Mouse (Mus musculus): ENCODE data around the gene Psg16.

The Psg16 gene

GRCm38 (mm10) chr7:17073904-17074615 lies at the start of gene Psg16:
TSS of gene Psg16 (plus strand) at chr7:17074040.
- peak; percentile 32 for DNase-seq (ENCODE audit: low spot score)

DNA sequence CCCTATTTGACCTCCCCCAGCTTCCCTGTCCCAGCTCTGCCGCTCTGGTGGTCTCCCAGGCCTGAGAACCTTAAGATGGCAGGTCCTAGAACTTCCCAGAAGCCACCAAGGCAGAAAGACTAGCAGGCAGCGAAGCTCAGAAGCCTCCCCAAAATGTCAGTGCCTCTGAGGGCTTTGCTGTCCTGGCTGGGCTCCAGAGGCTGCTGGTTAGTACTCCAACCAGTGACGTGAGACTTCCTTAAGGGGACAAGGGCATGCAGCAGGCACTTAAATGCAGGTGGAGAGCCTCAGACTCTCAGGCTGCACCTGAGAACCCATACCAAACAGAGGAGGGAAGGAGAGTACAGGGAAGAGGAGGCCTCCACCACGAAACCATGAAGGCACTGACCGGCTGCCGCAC lies 49.7 kb upstream of the Psg16 start:
- DNase-seq (ENCODE audit: low spot score) = no peak

- no peak for DNase-seq (ENCODE audit: low spot score)
Observed at GRCm38 (mm10) chr7:17024814-17025504, 48.9 kb upstream of the Psg16 start.

GRCm38 (mm10) chr7:17025505-17025894 lies 48.3 kb upstream of the Psg16 start:
- DNase-seq (ENCODE audit: low spot score) = no peak

DNA sequence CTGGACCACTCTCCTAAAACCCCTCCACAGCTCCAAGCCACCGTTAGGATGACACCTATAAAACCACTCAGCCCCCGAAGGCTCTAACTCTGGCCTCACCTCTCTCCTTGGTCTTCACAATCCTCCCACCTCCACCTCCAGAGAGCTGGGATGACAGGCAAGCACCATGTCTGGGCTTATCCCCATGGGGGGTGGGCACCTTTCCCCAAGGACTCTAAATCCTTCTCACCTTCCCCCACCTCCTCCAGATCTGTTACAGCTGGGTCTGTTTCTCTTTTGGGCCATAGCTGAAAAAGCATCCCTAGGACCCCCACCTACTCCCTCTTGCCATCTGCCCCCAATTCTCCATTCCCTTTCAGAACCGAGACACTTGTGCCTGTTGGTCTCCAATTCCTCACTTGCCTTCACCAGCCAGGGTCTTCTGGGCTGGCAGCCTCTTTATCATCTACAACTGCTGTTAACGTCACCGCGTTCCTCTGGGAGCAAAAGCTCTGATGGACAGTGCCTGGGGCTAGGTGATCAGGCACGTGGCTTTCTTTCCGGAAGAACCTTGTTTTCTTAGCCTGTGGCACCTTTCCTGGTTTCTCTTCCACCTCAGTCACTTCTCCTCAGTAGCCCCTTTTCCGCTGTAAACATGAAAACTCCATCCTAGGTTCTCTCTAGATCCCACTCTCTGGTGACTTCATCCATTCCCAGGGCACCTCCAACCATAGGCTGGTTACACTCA lies 47.8 kb upstream of the Psg16 start:
- DNase-seq (ENCODE audit: low spot score) = no peak

DNA sequence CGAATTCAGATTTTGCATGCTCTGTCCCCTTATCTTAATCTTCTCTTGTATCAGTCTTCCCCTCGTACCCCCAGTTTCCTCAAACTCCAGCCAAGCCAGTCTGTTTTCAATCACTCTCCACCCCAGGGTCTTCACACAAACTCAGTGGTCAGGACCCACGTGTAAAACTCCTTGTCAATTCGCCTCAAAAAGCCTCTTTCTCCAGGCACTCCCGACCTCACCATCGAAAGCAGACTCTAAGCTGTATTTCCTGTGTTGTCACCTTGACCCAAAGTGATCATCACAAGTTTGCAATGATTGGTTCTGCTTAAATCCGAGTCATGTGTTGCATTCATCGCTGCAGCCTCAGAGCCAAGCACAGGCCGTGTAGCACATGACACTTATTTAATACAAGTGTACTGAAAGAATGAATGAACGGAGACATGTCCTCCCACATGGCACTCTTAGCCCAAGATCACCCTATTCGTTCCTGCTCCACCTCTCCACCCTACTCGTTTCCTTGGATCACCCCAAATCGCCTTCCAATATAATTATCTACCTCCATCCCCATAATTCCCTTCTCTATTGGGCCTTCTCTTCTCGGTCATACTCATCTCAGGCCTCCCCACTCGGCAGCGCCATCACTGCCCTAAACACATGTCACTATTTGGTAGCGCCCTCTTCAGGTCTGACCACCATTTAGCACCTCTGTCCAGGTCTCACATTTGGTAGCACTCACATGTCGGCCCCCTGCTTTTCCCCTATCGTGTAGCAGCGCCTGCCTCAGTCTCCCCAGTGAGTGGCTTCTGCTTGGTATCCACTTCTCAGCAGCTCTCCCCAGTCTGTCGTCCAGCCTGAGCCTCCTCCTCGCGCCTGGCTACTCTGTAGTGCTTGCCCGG lies 46.9 kb upstream of the Psg16 start:
- DNase-seq (ENCODE audit: low spot score) = no peak

DNA sequence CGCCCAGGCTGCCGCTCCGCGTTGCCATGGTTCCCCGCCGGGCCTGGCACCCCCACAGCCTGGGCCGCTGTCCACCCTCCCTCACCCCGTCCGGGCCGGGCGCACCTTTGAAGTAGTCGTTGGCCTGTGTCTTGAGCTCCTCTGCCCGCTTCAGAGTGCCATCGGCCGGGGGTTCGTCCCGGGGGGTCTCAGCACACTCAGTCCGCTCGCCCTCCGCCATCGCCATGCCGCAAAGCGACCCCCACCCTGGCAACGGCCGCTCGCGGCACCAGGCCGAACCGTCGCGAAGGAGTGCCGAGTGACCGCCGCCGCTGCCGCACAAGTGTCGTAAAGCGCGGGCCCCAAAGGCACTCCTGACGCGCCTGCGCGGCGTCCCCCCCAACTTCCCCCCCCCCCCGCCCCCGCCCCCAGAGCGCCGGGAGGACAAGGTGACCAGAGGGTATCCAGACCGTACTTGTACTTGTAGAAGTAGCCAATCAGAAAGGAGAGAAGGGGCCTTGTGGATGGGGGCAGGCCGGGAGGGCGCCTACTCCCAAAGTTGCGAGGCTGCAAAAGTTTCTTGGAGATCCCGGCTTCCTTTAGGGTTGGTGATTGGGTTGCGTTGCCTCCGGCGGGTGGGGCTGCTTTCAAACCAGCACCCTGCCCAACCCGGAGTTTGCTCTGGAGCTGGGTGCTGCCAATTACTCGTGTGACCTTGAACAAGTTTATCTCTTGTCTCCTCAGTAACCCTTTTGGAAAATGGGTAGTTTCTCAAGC lies 46.1 kb upstream of the Psg16 start, which contains the start of gene Ppp5c:
Gene Ppp5c (minus strand): TSS at position 337 of the 756 bp plus-strand sequence.
- DNase-seq (ENCODE audit: low spot score) = peak; percentile 66

DNA sequence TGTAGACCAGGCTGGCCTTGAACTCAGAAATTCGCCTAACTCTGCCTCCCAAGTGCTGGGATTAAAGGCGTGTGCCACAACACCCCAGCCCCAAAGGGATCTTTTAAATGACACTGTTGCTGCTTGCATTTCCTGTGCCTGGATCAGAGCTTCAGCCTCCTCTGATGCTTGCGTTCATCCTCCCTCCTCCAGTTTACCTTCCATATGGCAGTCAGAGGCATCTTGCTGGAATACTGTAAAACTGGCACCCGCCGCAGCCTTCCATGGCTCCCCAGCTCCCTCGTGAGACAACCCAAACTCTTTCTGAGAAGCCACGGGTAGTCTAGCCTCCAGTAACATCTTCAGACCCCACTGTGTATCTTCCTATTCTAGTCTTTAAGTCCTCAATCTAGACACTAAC lies 44.9 kb upstream of the Psg16 start:
- no peak for DNase-seq (ENCODE audit: low spot score)

DNA sequence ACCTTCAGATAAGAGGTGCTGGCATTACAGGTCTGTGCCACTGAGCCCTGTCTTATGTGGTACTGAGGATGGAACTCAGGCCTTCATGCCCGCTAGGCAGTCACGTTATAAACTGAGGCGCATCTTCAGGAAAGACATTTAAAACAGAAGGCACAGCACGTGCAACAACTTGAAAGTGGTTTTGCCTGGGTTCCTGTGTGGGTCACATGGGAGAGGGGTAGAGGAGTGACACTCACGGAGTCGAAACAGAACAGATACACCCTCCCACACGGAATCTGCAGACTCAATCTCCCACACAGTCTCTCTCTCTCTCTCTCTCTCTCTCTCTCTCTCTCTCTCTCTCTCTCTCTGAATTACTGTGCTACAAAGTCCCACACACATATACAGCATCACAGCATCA lies 43.6 kb upstream of the Psg16 start:
- no peak for DNase-seq (ENCODE audit: low spot score)

GRCm38 (mm10) chr7:17038018-17038695 lies 35.7 kb upstream of the Psg16 start:
- DNase-seq (ENCODE audit: low spot score) = no peak

- DNase-seq (ENCODE audit: low spot score) = no peak
Observed at GRCm38 (mm10) chr7:17039373-17039772, 34.5 kb upstream of the Psg16 start.

DNA sequence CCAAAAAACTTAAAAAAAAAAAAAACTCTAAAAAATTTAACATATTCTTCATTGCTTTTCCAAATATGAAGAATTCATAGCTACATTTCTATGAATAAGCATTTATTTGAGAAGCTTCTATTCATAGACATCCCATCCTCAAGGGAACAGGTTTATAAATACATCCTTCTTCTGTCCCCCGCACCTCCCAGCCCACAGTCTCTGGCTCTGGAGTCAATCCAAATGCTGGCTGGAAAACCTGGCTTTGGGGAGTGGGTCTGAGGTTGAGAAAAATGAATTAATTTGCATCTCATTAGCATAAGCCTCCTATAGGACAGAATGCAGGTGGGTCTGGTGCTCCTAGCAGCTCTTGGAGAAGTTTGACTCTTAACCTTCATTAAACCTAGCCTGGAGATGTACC lies 28.1 kb upstream of the Psg16 start:
- no peak for DNase-seq (ENCODE audit: low spot score)

DNA sequence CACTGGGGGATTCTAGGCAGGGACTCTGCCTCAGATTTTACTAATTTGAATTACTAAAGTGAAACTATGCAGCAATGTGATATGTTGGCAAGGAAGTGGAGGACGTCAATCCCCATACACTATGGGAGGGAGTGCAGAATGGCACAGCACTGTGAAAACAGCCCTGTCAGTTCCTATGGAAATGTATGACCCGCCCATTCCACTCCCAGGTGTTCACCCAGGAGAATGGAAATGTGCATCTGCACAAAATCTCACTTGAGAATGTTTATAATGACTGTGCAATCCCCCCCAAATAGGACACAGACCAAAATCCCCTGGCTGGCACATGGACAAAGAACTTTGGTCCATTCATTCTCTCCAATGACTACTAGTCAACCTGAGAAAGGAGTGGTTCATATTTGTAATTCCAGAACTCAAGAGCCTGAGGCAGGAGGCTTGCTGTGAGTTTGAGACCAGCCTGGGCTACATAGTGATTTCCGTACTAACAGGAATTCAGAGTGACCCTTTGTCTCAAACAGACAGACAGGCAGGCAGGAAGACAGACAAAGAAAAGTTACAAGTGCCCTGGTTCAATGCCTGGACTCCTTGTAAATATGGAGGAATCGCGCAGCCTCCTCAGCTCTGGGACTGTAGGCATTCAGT lies 26.7 kb upstream of the Psg16 start:
- no peak for DNase-seq (ENCODE audit: low spot score)

DNA sequence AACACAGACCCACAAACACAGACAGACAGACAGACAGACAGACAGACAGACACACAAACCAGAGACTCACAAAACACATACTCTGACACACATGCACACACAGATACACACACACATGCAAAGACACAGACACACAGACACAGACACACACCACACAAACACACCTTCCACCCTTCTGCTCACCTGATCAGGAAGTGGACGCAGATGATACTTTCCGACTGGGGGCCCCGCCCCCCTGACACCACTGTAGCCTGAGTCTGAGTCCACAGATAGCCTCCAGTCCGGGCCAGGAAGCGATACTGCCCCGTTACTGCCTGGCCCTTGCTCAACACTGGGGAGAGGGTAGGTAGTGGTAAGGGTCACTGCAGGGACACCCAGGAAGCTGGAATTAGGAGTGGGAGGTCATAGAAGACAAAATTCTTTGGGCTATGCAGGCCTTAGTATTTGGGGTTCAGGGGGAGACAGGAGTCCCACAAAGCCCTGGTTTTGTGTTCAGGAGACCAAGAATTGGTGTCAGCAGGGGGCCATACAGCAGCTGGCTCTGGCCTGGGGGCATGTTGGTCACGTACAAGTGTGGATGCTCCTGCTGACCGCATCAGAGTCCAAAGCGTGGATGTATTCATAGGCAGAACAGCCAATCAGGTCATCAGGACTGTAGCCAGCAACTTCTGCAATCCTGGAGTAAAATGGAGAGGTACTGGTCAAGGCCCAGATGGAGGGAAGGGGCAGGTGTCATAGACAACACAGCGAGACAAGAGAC lies 25.2 kb upstream of the Psg16 start:
- DNase-seq (ENCODE audit: low spot score) = no peak

GRCm38 (mm10) chr7:17050491-17050890 lies 23.3 kb upstream of the Psg16 start:
- no peak for DNase-seq (ENCODE audit: low spot score)

DNA sequence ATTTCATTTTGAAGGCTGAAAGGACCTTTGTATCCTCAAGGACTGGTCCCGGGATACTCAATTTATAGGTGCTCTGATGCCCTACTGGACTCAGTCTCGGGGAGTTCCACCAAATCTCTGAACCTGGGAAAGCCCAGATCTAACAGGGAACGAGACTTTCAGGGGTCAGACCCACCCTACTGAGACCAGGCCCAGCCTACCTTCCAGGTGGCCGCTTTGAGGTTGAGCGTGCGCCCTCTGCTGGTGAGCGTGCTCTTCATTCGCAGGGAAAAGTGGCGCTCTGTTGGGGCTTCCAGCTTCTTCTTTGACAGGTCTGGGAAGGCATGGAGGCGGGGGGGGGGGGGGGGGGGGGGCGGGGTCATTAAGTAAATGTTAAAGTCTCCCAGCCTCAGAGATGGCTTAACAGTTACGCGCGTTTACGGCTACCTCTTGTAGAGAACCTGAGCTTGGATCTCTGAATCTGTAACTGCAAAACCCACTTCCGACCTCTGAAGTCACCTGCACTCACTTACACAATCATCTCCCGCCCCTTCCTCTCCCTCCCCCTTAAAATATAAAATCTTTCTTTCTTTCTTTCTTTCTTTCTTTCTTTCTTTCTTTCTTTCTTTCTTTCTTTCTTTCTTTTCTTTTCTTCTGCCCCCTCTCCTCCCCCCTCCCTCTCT lies 22.8 kb upstream of the Psg16 start:
- no peak for DNase-seq (ENCODE audit: low spot score)

DNA sequence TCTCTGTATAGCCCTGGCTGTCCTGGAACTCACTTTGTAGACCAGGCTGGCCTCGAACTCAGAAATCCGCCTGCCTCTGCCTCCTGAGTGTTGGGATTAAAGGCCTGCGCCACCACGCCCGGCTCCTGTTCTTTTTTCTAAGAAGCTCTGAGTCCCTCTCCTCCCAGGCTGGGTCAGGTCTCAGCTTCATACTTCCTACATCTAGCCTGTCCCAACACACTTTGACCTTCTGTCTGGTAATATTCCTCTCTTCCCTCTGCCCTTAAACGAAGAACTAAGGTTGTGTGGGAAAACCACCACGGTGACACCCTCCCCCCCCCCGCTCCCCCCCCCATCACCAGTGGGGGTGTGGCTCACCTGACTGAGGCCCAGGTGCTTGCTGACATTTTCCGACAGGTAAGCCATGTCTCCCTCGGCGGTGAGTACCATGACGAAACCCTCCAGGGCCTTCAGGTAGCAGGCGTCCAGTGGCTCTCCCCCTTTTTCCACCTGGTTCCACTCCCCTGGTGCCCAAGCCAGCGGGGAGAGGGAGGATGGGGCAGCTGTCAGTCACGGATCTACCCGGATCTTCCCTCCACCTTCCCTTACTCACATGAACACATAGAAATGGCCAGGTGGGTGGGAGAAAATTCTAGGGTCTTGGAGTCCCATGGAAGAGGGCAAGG lies 19.4 kb upstream of the Psg16 start:
- DNase-seq (ENCODE audit: low spot score) = no peak

- DNase-seq (ENCODE audit: low spot score) = no peak
Observed at GRCm38 (mm10) chr7:17055287-17055946, 18.4 kb upstream of the Psg16 start.
